Mouse (Mus musculus) E14TG2a.4 (cell line): ENCODE measurements around the gene Acin1.

Experiments used
- CTCF ChIP-seq: conservative IDR thresholded peaks from 2 replicates; pipeline ENCODE4 v1.5.1; 2014; ENCODE audit warnings: low read length
- NANOG ChIP-seq: IDR thresholded peaks from 2 replicates; pipeline ENCODE4 v1.6.1; 2014; ENCODE audit warnings: borderline replicate concordance, low read length, mixed read lengths

DNA sequence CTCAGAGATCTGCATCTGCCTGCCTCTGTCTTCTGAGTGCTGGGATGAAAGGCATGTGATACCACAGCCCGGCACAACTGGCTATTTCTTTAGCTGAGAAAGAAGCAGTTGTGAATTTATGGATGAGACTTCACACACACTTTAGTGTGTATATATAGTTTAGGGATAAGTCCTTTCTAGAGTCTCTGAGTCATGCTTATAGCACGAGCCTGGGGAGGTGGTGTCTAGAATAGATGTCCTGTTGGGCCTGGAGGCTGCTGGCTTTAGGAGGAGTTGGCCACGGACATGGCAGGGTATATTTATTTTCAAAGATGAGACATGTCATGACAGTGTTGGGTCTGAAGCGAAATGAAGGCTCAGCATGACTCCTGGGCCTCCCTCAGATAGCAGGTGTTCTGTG is 47.3 kb upstream of the Acin1 start:
- TF ChIP-seq CTCF, result no peak
- no peak for TF ChIP-seq NANOG
